Comparison of ENCODE assay signal across 12 mouse cellular contexts in genomic region chr4:137373711-137374110, GRCm38 (mm10). TPM values are rescaled to one million over a fixed set of nuclear protein-coding genes. Genes with fewer than 3 reads are reported as not detected.
A peak's percentile ranks its signal among the peaks of the same experiment; 100 is the strongest.
DNase-seq lines count a peak whose midpoint lies in the region; ATAC-seq lines count a peak whose summit lies in the region.
"Had no signal": no experiment of that assay in that cellular context is flagged by ENCODE, and none has a peak within 500 bp of the region (broad histone marks: within the 10 kb centered on the region; RNA-seq: fewer than 3 reads in every experiment).

No protein-coding gene starts in this region.

- WGBS in liver, embryonic 11.5 days: 55% methylated on average over 6 of the region's 6 CpGs
- WGBS in embryonic facial prominence, embryonic 11.5 days: 40% methylated on average over 6 of the region's 6 CpGs
- WGBS in macrophage (ENCODE audit: missing documents): 23% methylated on average over 6 of the region's 6 CpGs

- no peak overlapping the region for H3K4me2 ChIP-seq in liver, embryonic 11.5 days
- no peak overlapping the region for H3K4me2 ChIP-seq in embryonic facial prominence, embryonic 11.5 days (ENCODE audit: low read depth, low read length)
- H3K4me2 ChIP-seq: hindbrain, embryonic 13.5 days; midbrain, embryonic 15.5 days had no signal

- H3K27me3 ChIP-seq in liver, embryonic 11.5 days (replicated peaks; ENCODE audit: control insufficient read depth, insufficient read depth, low read length): no peaks in the 10 kb centered on the region
- H3K27me3 ChIP-seq in embryonic facial prominence, embryonic 11.5 days (ENCODE audit: control insufficient read depth, insufficient read depth, low read length): no peaks in the 10 kb centered on the region
- H3K27me3 ChIP-seq: hindbrain, embryonic 13.5 days; midbrain, embryonic 15.5 days had no signal

- H3K4me1 ChIP-seq in liver, embryonic 11.5 days (replicated peaks; ENCODE audit: control insufficient read depth, insufficient read depth, low read length): peaks cover 6% of the 10 kb centered on the region
- H3K4me1 ChIP-seq in embryonic facial prominence, embryonic 11.5 days (ENCODE audit: control insufficient read depth, insufficient read depth, low read length): no peaks in the 10 kb centered on the region

- ATAC-seq in liver, embryonic 11.5 days (replicated peaks; ENCODE audit: low FRiP score): no peak
- ATAC-seq in embryonic facial prominence, embryonic 11.5 days (replicated peaks; ENCODE audit: insufficient number of reproducible peaks, low FRiP score, low TSS enrichment, low read depth): no peak
- ATAC-seq: midbrain, embryonic 15.5 days had no signal

- intact Hi-C loops in heart, postnatal 25 days (cut with DNase I): no loop called here

- H3K9ac ChIP-seq in liver, embryonic 11.5 days (ENCODE audit: low read depth, low read length): no peak overlapping the region
- no peak overlapping the region for H3K9ac ChIP-seq in embryonic facial prominence, embryonic 11.5 days (replicated peaks; ENCODE audit: low read length)
- H3K9ac ChIP-seq: hindbrain, embryonic 13.5 days; midbrain, embryonic 15.5 days had no signal

- no peaks in the 10 kb centered on the region for H3K36me3 ChIP-seq in liver, embryonic 11.5 days (ENCODE audit: control insufficient read depth, insufficient read depth, low read length)
- H3K36me3 ChIP-seq in embryonic facial prominence, embryonic 11.5 days (replicated peaks; ENCODE audit: control insufficient read depth, insufficient read depth, low read depth, low read length): no peaks in the 10 kb centered on the region
- H3K36me3 ChIP-seq in macrophage (ENCODE audit: inconsistent target): no peaks in the 10 kb centered on the region
- H3K36me3 ChIP-seq: hindbrain, embryonic 13.5 days; midbrain, embryonic 15.5 days had no signal

- peaks cover 17% of the 10 kb centered on the region; the same call in 1 of the 2 replicates for H3K79me2 ChIP-seq in macrophage (ENCODE audit: inconsistent target)

- no peak overlapping the region for H3K4me3 ChIP-seq in liver, embryonic 11.5 days (ENCODE audit: low read depth, low read length)
- no peak overlapping the region for H3K4me3 ChIP-seq in embryonic facial prominence, embryonic 11.5 days (ENCODE audit: low read depth, low read length)
- H3K4me3 ChIP-seq in macrophage (ENCODE audit: inconsistent target): no peak overlapping the region
- H3K4me3 ChIP-seq: hindbrain, embryonic 13.5 days; midbrain, embryonic 15.5 days had no signal

- no peak overlapping the region for H3K27ac ChIP-seq in liver, embryonic 11.5 days (ENCODE audit: low read depth, low read length)
- 0 out of 2 replicates have a peak overlapping the region, but pooled peaks have one; percentile 8 for H3K27ac ChIP-seq in embryonic facial prominence, embryonic 11.5 days (replicated peaks; ENCODE audit: low read depth, low read length)
- H3K27ac ChIP-seq in macrophage: peak overlapping the region; percentile 98
- H3K27ac ChIP-seq: hindbrain, embryonic 13.5 days; midbrain, embryonic 15.5 days had no signal

- peak; percentile 97 for DNase-seq in heart, adult 11 months
- no peak for DNase-seq in heart, postnatal 25 days (ENCODE audit: low spot score)
- DNase-seq in liver: peak; percentile 13
- no peak for DNase-seq in liver, embryonic 11.5 days (ENCODE audit: low spot score)
- DNase-seq in embryonic facial prominence, embryonic 11.5 days (ENCODE audit: low spot score): no peak
- DNase-seq in embryo, embryonic 10 days (ENCODE audit: low spot score): no peak
- no peak for DNase-seq in urinary bladder, adult 18-20 months (ENCODE audit: low spot score in 2 of 2)
- DNase-seq: gastrocnemius, postnatal 10 days had no signal

- no peaks in the 10 kb centered on the region for H3K9me3 ChIP-seq in liver, embryonic 11.5 days (ENCODE audit: control insufficient read depth, low read length)
- no peaks in the 10 kb centered on the region for H3K9me3 ChIP-seq in embryonic facial prominence, embryonic 11.5 days (replicated peaks; ENCODE audit: control insufficient read depth, low read length)
- H3K9me3 ChIP-seq: hindbrain, embryonic 13.5 days; midbrain, embryonic 15.5 days had no signal

RNA-seq across cellular contexts. Expression of gene Cdc42, which starts 16.2 kb away (rescaled TPM):
- total RNA-seq in heart, postnatal 25 days (2021): 100 to 1,000 TPM; 153 to 169 TPM
- 459 and 500 TPM in 2 replicates for polyA plus RNA-seq in liver, embryonic 11.5 days (2014; fragmentation: Nextera tagmentation; extraction: Ambion mirVana)
- polyA plus RNA-seq in embryonic facial prominence, embryonic 11.5 days (2014; fragmentation: Nextera tagmentation; extraction: Ambion mirVana): 772 and 781 TPM in 2 replicates
- total RNA-seq in macrophage (2018; cell fraction: chromatin; rRNA removed): 100 to 1,000 TPM; 124 to 290 (median 239) TPM
- total RNA-seq in macrophage (2018; cell fraction: cytosol; rRNA removed): 100 to 1,000 TPM; 731 to 913 (median 795) TPM
- 100 to 1,000 TPM; 294 to 817 (median 419) TPM for total RNA-seq in macrophage (2018; cell fraction: nucleus; rRNA removed)
- 706 to 958 TPM (median 881 TPM) in 3 replicates for polyA plus RNA-seq in macrophage (2018)

RNA-seq across cellular contexts. Expression of gene Cela3a, which starts 35.9 kb away (rescaled TPM):
- total RNA-seq in heart, postnatal 25 days (2021): not detected
- not detected in 2 replicates for polyA plus RNA-seq in liver, embryonic 11.5 days (2014; fragmentation: Nextera tagmentation; extraction: Ambion mirVana)
- not detected in 2 replicates for polyA plus RNA-seq in embryonic facial prominence, embryonic 11.5 days (2014; fragmentation: Nextera tagmentation; extraction: Ambion mirVana)
- total RNA-seq in macrophage (2018; cell fraction: chromatin; rRNA removed): not detected
- total RNA-seq in macrophage (2018; cell fraction: cytosol; rRNA removed): not detected
- total RNA-seq in macrophage (2018; cell fraction: nucleus; rRNA removed): not detected
- not detected in 3 replicates for polyA plus RNA-seq in macrophage (2018)
- total RNA-seq: gastrocnemius, postnatal 10 days; left cerebral cortex, postnatal 14 days had no signal
- polyA plus RNA-seq: hindbrain, embryonic 13.5 days; midbrain, embryonic 15.5 days had no signal

RNA-seq across cellular contexts. Expression of gene Cela3b, which starts 56.6 kb away (rescaled TPM):
- total RNA-seq in heart, postnatal 25 days (2021): not detected
- polyA plus RNA-seq in liver, embryonic 11.5 days (2014; fragmentation: Nextera tagmentation; extraction: Ambion mirVana): not detected in 2 replicates
- polyA plus RNA-seq in embryonic facial prominence, embryonic 11.5 days (2014; fragmentation: Nextera tagmentation; extraction: Ambion mirVana): not detected in 2 replicates
- not detected for total RNA-seq in macrophage (2018; cell fraction: chromatin; rRNA removed)
- not detected for total RNA-seq in macrophage (2018; cell fraction: cytosol; rRNA removed)
- total RNA-seq in macrophage (2018; cell fraction: nucleus; rRNA removed): not detected
- not detected in 3 replicates for polyA plus RNA-seq in macrophage (2018)
- total RNA-seq: gastrocnemius, postnatal 10 days; left cerebral cortex, postnatal 14 days had no signal
- polyA plus RNA-seq: hindbrain, embryonic 13.5 days; midbrain, embryonic 15.5 days had no signal

Comparison
In these comparisons a context has a peak if more than half of its experiments do, and no peak if none do; other contexts are left out.
1. DNase-seq: peak in heart, adult 11 months (single experiment) and liver (single experiment); none in heart, postnatal 25 days (single experiment), liver, embryonic 11.5 days (single experiment), embryonic facial prominence, embryonic 11.5 days (single experiment), embryo, embryonic 10 days (single experiment) and urinary bladder, adult 18-20 months (0 of 2).